Mouse (Mus musculus) embryo, embryonic 11 days (tissue): Measurements from ENCODE around the gene Btbd35f18.
"Not testable (repeated sequence)": the region's sequence is repeated elsewhere in the genome, so short reads cannot be mapped to it uniquely, and the experiment has no call there.

Experiments
- DNase-seq: peaks from one replicate; pipeline ENCODE4 v3.0.0-alpha.2; 2015

Gene Btbd35f18

GRCm38 (mm10) chrX:3699933-3700332 lies at the start of gene Btbd35f18:
Btbd35f18 (plus strand) TSS chrX:3700233.
- DNase-seq, result not testable (repeated sequence)
